Mouse (Mus musculus): ENCODE results near the gene Rps19bp1. TPM values are rescaled to one million over a fixed set of nuclear protein-coding genes. Genes with fewer than 3 reads are reported as not detected.

Rps19bp1 gene
- total RNA-seq, 2 experiments from 2014 or later: 3.8 to 13.8 TPM

DNA sequence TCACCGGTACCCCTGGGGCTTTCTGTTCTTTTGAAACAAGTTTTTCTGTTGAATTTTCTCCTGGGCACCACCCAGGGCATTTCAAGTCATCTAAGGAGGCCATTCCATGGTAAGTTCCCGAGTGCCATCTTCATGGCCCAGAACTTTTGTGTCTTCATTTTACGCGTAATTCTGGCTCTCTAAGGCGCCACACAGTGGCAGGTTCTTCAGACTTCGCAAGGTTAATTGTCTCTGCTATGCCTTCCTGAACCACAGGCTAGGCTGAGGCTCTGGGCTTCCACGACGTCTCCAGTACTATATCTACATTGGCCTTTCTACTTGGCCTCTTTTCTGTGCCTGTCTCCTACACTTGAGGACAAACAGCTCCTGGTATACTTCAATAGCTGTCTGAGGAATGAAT lies 43.1 kb downstream of the Rps19bp1 start:
- no peak for ATAC-seq (replicated peaks; ENCODE audit: low FRiP score, poor library complexity, severe bottlenecking)

DNA sequence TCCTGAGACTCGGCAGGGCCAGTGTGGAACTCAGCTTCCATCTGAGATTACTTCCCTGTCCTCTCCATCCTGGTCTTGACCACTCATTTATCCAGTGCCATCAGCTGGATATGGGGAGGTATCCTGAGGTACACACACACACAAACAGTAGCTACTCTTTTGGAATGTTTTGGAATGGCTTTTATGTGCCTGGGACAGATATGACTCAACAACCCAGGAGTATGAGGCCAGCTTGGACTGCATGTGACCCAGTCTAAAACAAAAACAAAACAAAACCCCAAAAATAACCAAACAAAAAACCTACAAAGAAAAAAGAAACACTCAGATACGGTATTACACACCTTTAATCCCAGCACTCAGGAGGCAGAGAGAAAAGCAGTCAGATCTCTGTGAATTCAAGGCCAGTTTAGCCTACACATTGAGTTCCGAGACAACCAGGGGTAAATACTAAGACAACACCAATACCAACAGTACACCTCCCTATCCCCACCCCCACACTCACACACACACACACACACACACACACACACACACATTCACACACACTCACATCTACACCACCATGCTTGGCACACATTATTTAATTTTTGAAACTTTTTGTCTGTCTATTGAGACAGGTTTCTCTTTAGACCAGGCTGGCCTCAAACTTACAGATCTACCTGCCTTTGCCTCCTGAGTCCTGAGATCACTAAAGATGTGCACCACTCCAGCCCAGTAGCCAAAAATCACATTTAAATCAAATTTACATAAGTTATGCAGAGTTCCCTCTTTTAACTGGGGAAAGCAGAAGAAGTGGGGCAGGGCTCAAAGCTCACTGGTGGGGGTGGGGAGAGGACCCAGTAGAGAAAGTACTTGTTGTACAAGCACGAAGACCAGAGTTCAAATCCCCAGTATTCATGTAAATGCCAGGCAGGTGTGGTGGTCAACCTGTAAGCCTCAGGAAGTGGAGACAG lies 44.1 kb downstream of the Rps19bp1 start:
- ATAC-seq (replicated peaks; ENCODE audit: low FRiP score, poor library complexity, severe bottlenecking): no peak

DNA sequence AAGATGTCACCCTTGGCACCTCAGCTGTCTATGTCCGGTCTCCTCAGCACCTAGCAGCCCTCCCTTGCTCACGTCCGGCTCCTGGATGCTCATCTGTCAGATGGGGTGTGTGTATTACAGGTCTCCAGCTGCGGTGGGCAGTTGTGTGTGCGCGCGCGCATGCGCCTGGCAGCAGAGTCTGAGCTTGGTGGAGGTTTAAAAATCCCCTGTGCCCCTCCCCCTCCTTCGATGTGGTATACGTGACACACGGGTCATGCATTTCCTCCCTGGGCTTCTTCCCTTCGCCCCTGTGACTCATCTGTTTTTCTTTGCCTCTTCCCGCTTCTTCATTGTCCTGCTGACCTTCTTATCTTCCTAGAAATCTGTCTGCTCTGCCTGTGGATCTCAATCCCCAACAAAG lies 44.9 kb downstream of the Rps19bp1 start:
- no peak for ATAC-seq (replicated peaks; ENCODE audit: low FRiP score, poor library complexity, severe bottlenecking)

DNA sequence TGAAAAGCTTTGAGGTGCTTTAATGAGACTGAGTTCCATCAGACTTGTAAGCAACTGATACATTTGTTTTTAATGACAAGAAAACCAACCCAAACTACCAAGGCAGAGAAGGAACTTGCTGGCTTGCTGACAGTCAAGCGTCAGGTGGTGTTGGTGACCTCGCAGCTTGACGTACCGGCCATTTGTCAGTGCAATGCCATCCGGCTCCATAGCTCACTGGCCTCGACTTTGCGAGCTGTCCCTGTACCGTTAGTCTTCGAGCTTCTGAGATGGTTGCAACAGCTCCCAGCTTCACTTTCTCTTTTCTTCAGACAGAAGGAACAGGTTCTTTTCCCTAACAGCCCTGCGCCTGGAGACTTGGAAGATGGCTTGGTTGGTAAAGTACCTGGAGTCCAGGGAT lies 46.6 kb downstream of the Rps19bp1 start:
- ATAC-seq (replicated peaks; ENCODE audit: low FRiP score, poor library complexity, severe bottlenecking): no peak

DNA sequence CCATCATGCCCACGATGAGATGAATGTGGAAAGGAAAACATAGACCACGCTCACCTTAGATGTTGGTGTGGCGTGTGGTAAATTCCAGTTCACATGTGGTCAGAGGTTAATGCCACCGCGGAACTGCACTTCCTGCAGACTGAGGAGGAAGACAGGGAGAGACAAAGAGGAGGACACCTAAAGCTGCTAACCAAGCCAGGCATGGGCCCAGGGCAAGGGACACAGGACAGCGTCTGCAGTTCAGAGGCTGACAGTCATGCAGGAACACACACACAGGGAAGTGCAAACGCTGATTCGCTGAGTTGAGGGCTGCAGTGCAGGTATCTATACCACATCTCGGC lies 47.7 kb downstream of the Rps19bp1 start:
- no peak for ATAC-seq (replicated peaks; ENCODE audit: low FRiP score, poor library complexity, severe bottlenecking)

DNA sequence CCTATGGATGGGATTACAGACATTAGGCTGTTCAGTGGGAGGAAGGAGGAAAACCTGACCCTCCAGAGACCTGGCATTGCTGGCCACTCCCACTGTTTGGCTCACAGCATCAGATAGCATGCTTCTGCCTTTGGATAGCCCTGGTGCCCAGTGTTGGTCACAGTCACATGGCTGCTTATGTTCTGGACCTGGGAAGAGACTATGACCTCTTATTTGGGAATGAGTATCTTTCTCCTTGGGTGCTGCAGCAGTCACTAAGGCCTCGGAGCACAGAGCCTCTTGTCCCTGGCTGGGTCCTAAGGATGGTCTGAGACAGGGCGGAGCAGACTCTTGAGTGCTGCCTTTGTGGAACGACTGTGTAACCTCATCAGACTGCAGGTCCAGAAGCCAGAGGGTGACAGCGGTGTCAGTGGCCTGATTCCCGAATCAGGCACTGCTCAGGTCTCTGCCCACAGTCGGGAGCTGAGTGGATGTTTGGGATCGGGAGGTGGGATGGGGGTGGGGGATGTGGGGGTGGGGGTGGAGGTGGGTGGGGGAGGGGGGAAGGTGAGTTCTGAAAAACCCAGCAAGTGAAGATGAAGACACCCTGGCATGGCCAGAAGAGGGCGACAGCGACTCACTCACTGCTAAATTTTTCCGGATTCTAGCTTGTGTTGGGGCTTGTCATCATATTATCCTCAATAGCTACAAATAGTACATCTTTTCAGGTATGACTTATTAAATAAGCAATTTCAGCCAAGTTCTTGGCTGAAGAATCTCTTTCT lies 48.2 kb downstream of the Rps19bp1 start:
- ATAC-seq (replicated peaks; ENCODE audit: low FRiP score, poor library complexity, severe bottlenecking): no peak

DNA sequence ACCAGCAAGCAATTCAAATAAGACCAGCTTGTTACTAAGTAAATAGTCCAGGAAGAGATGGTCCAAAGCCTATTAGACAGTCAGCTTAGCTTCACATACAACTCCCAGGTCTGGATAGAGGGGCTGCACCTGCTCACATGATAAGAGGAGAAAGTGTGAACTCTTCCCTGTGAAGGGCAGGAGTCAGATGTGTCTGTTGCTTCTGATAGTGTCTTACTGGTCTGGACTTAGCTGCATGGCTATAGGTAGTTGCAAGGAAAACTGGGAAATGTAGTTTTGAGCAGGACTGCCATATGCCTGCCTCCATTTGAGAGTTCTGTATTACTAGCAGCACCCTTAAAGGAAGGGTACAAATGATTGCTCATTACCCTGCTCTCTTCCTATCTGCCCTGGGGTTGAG lies 50.4 kb downstream of the Rps19bp1 start:
- ATAC-seq (replicated peaks; ENCODE audit: low FRiP score, poor library complexity, severe bottlenecking): no peak

Other genes with a start within 250 kb of the Rps19bp1 start
- gene Pdgfb, start 249.3 kb downstream of the Rps19bp1 start, total RNA-seq (2015; ENCODE audit: low replicate concordance): 1.3 TPM in 1 of 2 replicates, not detected in the other
- 1.6 TPM in 1 of 2 replicates, not detected in the other for gene Pdgfb, start 249.3 kb downstream of the Rps19bp1 start, total RNA-seq (2017; ENCODE audit: low replicate concordance)
- 19.1 and 20.1 TPM in 2 replicates for gene Syngr1, start 173.0 kb downstream of the Rps19bp1 start, total RNA-seq (2015; ENCODE audit: low replicate concordance)
- 3.6 and 16.7 TPM in 2 replicates for gene Syngr1, start 173.0 kb downstream of the Rps19bp1 start, total RNA-seq (2017; ENCODE audit: low replicate concordance)
- gene Rpl3, start 172.4 kb downstream of the Rps19bp1 start, total RNA-seq (2015; ENCODE audit: low replicate concordance): 600 and 647 TPM in 2 replicates
- 701 and 821 TPM in 2 replicates for gene Rpl3, start 172.4 kb downstream of the Rps19bp1 start, total RNA-seq (2017; ENCODE audit: low replicate concordance)
- gene Tab1, start 131.2 kb downstream of the Rps19bp1 start, total RNA-seq (2015; ENCODE audit: low replicate concordance): 8.6 and 9.2 TPM in 2 replicates
- gene Tab1, start 131.2 kb downstream of the Rps19bp1 start, total RNA-seq (2017; ENCODE audit: low replicate concordance): 22.5 and 26.3 TPM in 2 replicates
- gene Mgat3, start 90.6 kb downstream of the Rps19bp1 start, total RNA-seq (2015; ENCODE audit: low replicate concordance): not detected in 2 replicates
- not detected in 2 replicates for gene Mgat3, start 90.6 kb downstream of the Rps19bp1 start, total RNA-seq (2017; ENCODE audit: low replicate concordance)
- gene Mief1, start 30.3 kb downstream of the Rps19bp1 start, total RNA-seq (2015; ENCODE audit: low replicate concordance): 15.5 and 18.9 TPM in 2 replicates
- gene Mief1, start 30.3 kb downstream of the Rps19bp1 start, total RNA-seq (2017; ENCODE audit: low replicate concordance): 18.1 and 23.0 TPM in 2 replicates
- 43.2 TPM in 1 of 2 replicates, not detected in the other for gene AC140267.1, start 28.5 kb downstream of the Rps19bp1 start, total RNA-seq (2015; ENCODE audit: low replicate concordance)
- gene AC140267.1, start 28.5 kb downstream of the Rps19bp1 start, total RNA-seq (2017; ENCODE audit: low replicate concordance): not detected in 2 replicates
- 287 and 355 TPM in 2 replicates for gene Atf4, start 9.1 kb downstream of the Rps19bp1 start, total RNA-seq (2015; ENCODE audit: low replicate concordance)
- 402 and 410 TPM in 2 replicates for gene Atf4, start 9.1 kb downstream of the Rps19bp1 start, total RNA-seq (2017; ENCODE audit: low replicate concordance)
- not detected in 2 replicates for gene Cacna1i, start 22.9 kb upstream of the Rps19bp1 start, total RNA-seq (2015; ENCODE audit: low replicate concordance)
- not detected in 2 replicates for gene Cacna1i, start 22.9 kb upstream of the Rps19bp1 start, total RNA-seq (2017; ENCODE audit: low replicate concordance)

All from erythroid progenitor cell, adult 5-6 weeks (primary cell).